Mouse (Mus musculus): ENCODE data around the gene Srebf2. TPM values are rescaled to one million over a fixed set of nuclear protein-coding genes. Genes with fewer than 3 reads are reported as not detected.

The Srebf2 gene
- polyA plus RNA-seq, 1 experiment from 2014 or later: 105 TPM

GRCm38 (mm10) chr15:82135372-82135771 lies 11.6 kb upstream of the Srebf2 start:
- DNase-seq (ENCODE audit: low spot score) (no peak), ATAC-seq (replicated peaks; ENCODE audit: insufficient number of reproducible peaks, low FRiP score, low TSS enrichment, low read depth) (no peak)
- H3K4me1 ChIP-seq (ENCODE audit: control insufficient read depth, insufficient read depth, low read length): no peaks in the 10 kb centered on the region
- no peak overlapping the region; the same call in 1 of the 2 replicates for H3K9ac ChIP-seq (replicated peaks; ENCODE audit: low read length)
- WGBS: 85% methylated on average over 4 of the region's 4 CpGs
- H3K9me3 ChIP-seq (replicated peaks; ENCODE audit: control insufficient read depth, low read length): no peaks in the 10 kb centered on the region
- no peak overlapping the region for H3K4me2 ChIP-seq (ENCODE audit: low read depth, low read length)
- no peak overlapping the region for H3K27ac ChIP-seq (replicated peaks; ENCODE audit: low read depth, low read length)
- H3K36me3 ChIP-seq (replicated peaks; ENCODE audit: control insufficient read depth, insufficient read depth, low read depth, low read length): no peaks in the 10 kb centered on the region
- no peaks in the 10 kb centered on the region for H3K27me3 ChIP-seq (ENCODE audit: control insufficient read depth, insufficient read depth, low read length)
- no peak overlapping the region for H3K4me3 ChIP-seq (ENCODE audit: low read depth, low read length)

DNA sequence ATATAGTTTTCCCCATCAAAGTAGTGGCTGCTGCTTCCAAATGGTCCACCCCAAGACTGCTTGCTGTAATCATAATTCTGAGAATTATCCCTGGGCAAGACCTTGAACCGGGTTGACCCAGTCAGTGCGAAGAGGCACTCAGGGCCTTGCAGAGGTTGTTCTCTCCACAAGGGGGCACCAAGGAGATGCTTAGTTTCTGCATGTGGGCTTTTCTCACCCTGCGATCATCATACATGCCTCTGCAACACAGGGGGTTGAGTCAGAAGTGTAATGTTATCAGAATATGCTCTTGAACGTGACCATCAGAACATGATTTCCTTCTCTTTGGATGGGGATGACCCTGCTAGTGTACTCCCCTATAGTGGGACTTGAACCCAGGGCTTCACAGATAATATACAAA lies 8.4 kb upstream of the Srebf2 start:
- DNase-seq (ENCODE audit: low spot score): peak; percentile 75
- no peak overlapping the region for H3K27ac ChIP-seq (replicated peaks; ENCODE audit: low read depth, low read length)
- H3K9ac ChIP-seq (replicated peaks; ENCODE audit: low read length): no peak overlapping the region
- H3K27me3 ChIP-seq (ENCODE audit: control insufficient read depth, insufficient read depth, low read length): no peaks in the 10 kb centered on the region
- H3K4me3 ChIP-seq (ENCODE audit: low read depth, low read length): no peak overlapping the region
- 58% methylated on average over 4 of the region's 4 CpGs for WGBS
- H3K36me3 ChIP-seq (replicated peaks; ENCODE audit: control insufficient read depth, insufficient read depth, low read depth, low read length): no peaks in the 10 kb centered on the region; the same call in 1 of the 2 replicates
- no peak overlapping the region for H3K4me2 ChIP-seq (ENCODE audit: low read depth, low read length)
- H3K4me1 ChIP-seq (ENCODE audit: control insufficient read depth, insufficient read depth, low read length): no peaks in the 10 kb centered on the region
- no peaks in the 10 kb centered on the region for H3K9me3 ChIP-seq (replicated peaks; ENCODE audit: control insufficient read depth, low read length)
- ATAC-seq (replicated peaks; ENCODE audit: insufficient number of reproducible peaks, low FRiP score, low TSS enrichment, low read depth): no peak

DNA sequence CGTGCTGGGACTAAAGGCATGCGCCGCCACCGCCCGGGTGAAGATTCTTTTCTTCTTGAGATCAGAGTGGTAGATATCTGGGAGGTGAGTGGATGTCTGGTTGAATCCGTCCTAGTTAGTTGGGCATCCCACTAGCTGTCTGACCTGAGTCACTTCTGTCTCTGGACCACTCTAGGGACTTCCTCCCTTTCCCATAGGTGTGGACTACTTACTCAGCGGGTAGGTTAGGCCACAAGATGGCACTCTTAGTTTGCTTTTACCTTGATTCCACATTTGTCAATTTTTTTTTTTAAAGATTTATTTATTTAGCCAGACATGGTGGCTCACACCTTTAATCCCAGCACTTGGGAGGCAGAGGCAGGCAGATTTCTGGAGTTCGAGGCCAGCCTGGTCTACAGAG lies 7.8 kb upstream of the Srebf2 start:
- Histone ChIP-seq H3K4me3 (ENCODE audit: low read depth, low read length) (no peak overlapping the region), H3K4me1 (ENCODE audit: control insufficient read depth, insufficient read depth, low read length) (no peaks in the 10 kb centered on the region), H3K36me3 (replicated peaks; ENCODE audit: control insufficient read depth, insufficient read depth, low read depth, low read length) (no peaks in the 10 kb centered on the region; the same call in 1 of the 2 replicates), H3K9me3 (replicated peaks; ENCODE audit: control insufficient read depth, low read length) (no peaks in the 10 kb centered on the region), H3K9ac (replicated peaks; ENCODE audit: low read length) (no peak overlapping the region), H3K4me2 (ENCODE audit: low read depth, low read length) (no peak overlapping the region), H3K27me3 (ENCODE audit: control insufficient read depth, insufficient read depth, low read length) (no peaks in the 10 kb centered on the region), H3K27ac (replicated peaks; ENCODE audit: low read depth, low read length) (no peak overlapping the region)
- no peak for DNase-seq (ENCODE audit: low spot score)
- WGBS: 85% methylated on average over 8 of the region's 8 CpGs
- no peak for ATAC-seq (replicated peaks; ENCODE audit: insufficient number of reproducible peaks, low FRiP score, low TSS enrichment, low read depth)

GRCm38 (mm10) chr15:82140355-82140754 lies 6.6 kb upstream of the Srebf2 start:
- Histone ChIP-seq H3K4me2 (ENCODE audit: low read depth, low read length) (no peak overlapping the region), H3K4me3 (ENCODE audit: low read depth, low read length) (no peak overlapping the region), H3K36me3 (replicated peaks; ENCODE audit: control insufficient read depth, insufficient read depth, low read depth, low read length) (no peaks in the 10 kb centered on the region; the same call in 1 of the 2 replicates), H3K9ac (replicated peaks; ENCODE audit: low read length) (no peak overlapping the region; the same call in 1 of the 2 replicates), H3K9me3 (replicated peaks; ENCODE audit: control insufficient read depth, low read length) (no peaks in the 10 kb centered on the region), H3K27ac (replicated peaks; ENCODE audit: low read depth, low read length) (no peak overlapping the region), H3K27me3 (ENCODE audit: control insufficient read depth, insufficient read depth, low read length) (no peaks in the 10 kb centered on the region), H3K4me1 (ENCODE audit: control insufficient read depth, insufficient read depth, low read length) (no peaks in the 10 kb centered on the region)
- 86% methylated on average over 3 of the region's 3 CpGs for WGBS
- no peak for ATAC-seq (replicated peaks; ENCODE audit: insufficient number of reproducible peaks, low FRiP score, low TSS enrichment, low read depth)
- no peak for DNase-seq (ENCODE audit: low spot score)

- 89% methylated on average over 5 of the region's 5 CpGs for WGBS
- no peak for ATAC-seq (replicated peaks; ENCODE audit: insufficient number of reproducible peaks, low FRiP score, low TSS enrichment, low read depth)
- no peak for DNase-seq (ENCODE audit: low spot score)
Measured at GRCm38 (mm10) chr15:82144157-82144556, 2.8 kb upstream of the Srebf2 start.

DNA sequence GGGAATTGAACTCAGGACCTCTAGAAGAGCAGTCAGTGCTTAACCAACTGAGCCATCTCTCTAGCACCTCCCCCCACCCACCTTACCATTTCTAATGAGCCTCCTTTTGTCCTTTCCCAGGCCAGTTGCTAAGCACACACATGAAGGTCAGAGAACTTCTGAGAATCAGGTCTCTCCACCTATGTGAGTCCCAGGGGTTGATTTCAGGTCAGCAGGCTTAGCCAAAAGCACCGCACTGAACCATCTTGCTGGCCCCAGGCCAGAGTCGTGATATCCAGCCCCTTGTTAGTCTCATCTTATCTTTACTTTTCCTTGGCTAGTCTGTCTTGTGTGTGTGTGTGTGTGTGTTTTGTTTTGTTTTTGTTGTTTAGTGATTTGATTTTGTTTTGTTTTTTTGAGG lies 1.6 kb upstream of the Srebf2 start:
- WGBS: 47% methylated on average over 2 of the region's 2 CpGs
- peak overlapping the region; percentile 81 for H3K27ac ChIP-seq (replicated peaks; ENCODE audit: low read depth, low read length)
- no peak overlapping the region for H3K4me2 ChIP-seq (ENCODE audit: low read depth, low read length)
- H3K9ac ChIP-seq (replicated peaks; ENCODE audit: low read length): no peak overlapping the region
- DNase-seq (ENCODE audit: low spot score) (no peak), ATAC-seq (replicated peaks; ENCODE audit: insufficient number of reproducible peaks, low FRiP score, low TSS enrichment, low read depth) (no peak)
- H3K9me3 ChIP-seq (replicated peaks; ENCODE audit: control insufficient read depth, low read length): no peaks in the 10 kb centered on the region
- H3K27me3 ChIP-seq (ENCODE audit: control insufficient read depth, insufficient read depth, low read length): no peaks in the 10 kb centered on the region
- no peaks in the 10 kb centered on the region; the same call in 1 of the 2 replicates for H3K36me3 ChIP-seq (replicated peaks; ENCODE audit: control insufficient read depth, insufficient read depth, low read depth, low read length)
- H3K4me1 ChIP-seq (ENCODE audit: control insufficient read depth, insufficient read depth, low read length): no peaks in the 10 kb centered on the region; the same call in 1 of the 2 replicates
- no peak overlapping the region for H3K4me3 ChIP-seq (ENCODE audit: low read depth, low read length)

More at GRCm38 (mm10) chr15:82144157-82144556, 2.8 kb upstream of the Srebf2 start:
- no peaks in the 10 kb centered on the region for H3K9me3 ChIP-seq (replicated peaks; ENCODE audit: control insufficient read depth, low read length)
- no peaks in the 10 kb centered on the region; the same call in 1 of the 2 replicates for H3K4me1 ChIP-seq (ENCODE audit: control insufficient read depth, insufficient read depth, low read length)
- 0 out of 2 replicates have a peak overlapping the region, but pooled peaks have one; percentile 19 for H3K9ac ChIP-seq (replicated peaks; ENCODE audit: low read length)
- no peak overlapping the region for H3K4me2 ChIP-seq (ENCODE audit: low read depth, low read length)
- H3K27ac ChIP-seq (replicated peaks; ENCODE audit: low read depth, low read length): no peak overlapping the region
- H3K4me3 ChIP-seq (ENCODE audit: low read depth, low read length): no peak overlapping the region
- H3K27me3 ChIP-seq (ENCODE audit: control insufficient read depth, insufficient read depth, low read length): no peaks in the 10 kb centered on the region
- no peaks in the 10 kb centered on the region; the same call in 1 of the 2 replicates for H3K36me3 ChIP-seq (replicated peaks; ENCODE audit: control insufficient read depth, insufficient read depth, low read depth, low read length)

DNA sequence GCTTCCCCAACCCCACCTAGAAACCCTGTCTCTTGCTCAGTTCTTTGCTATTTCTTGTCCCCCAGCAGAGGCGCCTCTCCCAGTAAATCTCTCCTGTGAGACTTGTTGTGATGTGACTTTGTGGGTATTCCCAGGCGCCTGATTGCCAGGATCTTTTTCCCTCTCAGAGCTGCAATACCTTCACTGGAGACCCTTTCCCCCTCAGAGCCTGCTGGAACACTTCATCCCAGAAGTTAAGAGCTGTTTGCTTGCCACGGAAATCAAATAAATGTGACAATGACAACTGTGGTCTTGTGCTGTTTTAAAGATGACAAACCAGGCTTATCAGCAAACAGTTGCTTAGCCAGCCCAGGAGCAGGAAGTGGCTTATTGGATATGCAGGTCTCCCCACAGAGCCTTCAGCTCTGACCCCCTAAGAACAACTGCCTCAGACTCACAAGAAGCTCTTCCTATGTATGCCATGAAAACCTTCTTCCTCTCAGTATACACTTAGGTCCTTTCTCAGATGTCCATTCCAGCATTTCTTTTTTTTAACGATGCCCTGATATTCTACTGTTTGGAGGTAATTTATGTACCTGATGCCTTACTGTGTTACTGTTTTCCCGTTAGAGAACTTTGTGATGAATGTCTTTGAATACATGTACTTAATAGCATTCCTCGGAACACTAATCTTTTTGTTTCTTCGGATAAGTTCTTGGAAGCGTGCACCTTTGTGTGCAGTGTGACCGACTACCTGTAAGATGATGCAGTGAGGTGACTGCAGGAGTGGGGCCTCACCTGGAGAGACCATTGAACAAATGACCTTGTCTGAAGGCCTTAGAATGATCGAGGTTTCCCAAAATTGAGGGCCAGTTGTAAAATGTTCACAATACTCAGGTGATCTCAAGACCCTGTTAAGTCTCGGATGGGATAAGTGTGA lies 871 bp upstream of the Srebf2 start:
- DNase-seq (ENCODE audit: low spot score): no peak
- H3K36me3 ChIP-seq (replicated peaks; ENCODE audit: control insufficient read depth, insufficient read depth, low read depth, low read length): no peaks in the 10 kb centered on the region; the same call in 1 of the 2 replicates
- H3K4me3 ChIP-seq (ENCODE audit: low read depth, low read length): no peak overlapping the region
- H3K27ac ChIP-seq (replicated peaks; ENCODE audit: low read depth, low read length): peak overlapping the region; percentile 81
- ATAC-seq (replicated peaks; ENCODE audit: insufficient number of reproducible peaks, low FRiP score, low TSS enrichment, low read depth): no peak
- no peaks in the 10 kb centered on the region for H3K27me3 ChIP-seq (ENCODE audit: control insufficient read depth, insufficient read depth, low read length)
- 18% methylated on average over 11 of the region's 11 CpGs for WGBS
- H3K4me1 ChIP-seq (ENCODE audit: control insufficient read depth, insufficient read depth, low read length): no peaks in the 10 kb centered on the region; the same call in 1 of the 2 replicates
- no peaks in the 10 kb centered on the region for H3K9me3 ChIP-seq (replicated peaks; ENCODE audit: control insufficient read depth, low read length)
- no peak overlapping the region for H3K4me2 ChIP-seq (ENCODE audit: low read depth, low read length)
- H3K9ac ChIP-seq (replicated peaks; ENCODE audit: low read length): no peak overlapping the region

- peak; percentile 1; the same call in 1 of the 2 replicates for ATAC-seq (replicated peaks; ENCODE audit: insufficient number of reproducible peaks, low FRiP score, low TSS enrichment, low read depth)
- Histone ChIP-seq H3K9me3 (replicated peaks; ENCODE audit: control insufficient read depth, low read length) (no peaks in the 10 kb centered on the region), H3K27ac (replicated peaks; ENCODE audit: low read depth, low read length) (peak overlapping the region; percentile 93), H3K4me3 (ENCODE audit: low read depth, low read length) (peak overlapping the region; percentile 85), H3K27me3 (ENCODE audit: control insufficient read depth, insufficient read depth, low read length) (no peaks in the 10 kb centered on the region), H3K9ac (replicated peaks; ENCODE audit: low read length) (peak overlapping the region; percentile 82), H3K4me2 (ENCODE audit: low read depth, low read length) (peak overlapping the region; percentile 76), H3K36me3 (replicated peaks; ENCODE audit: control insufficient read depth, insufficient read depth, low read depth, low read length) (no peaks in the 10 kb centered on the region), H3K4me1 (ENCODE audit: control insufficient read depth, insufficient read depth, low read length) (no peaks in the 10 kb centered on the region; the same call in 1 of the 2 replicates)
- WGBS: under 1% methylated on average over 39 of the region's 50 CpGs
- peak; percentile 73 for DNase-seq (ENCODE audit: low spot score)
Measured at GRCm38 (mm10) chr15:82147611-82148111, 680 bp downstream of the Srebf2 start.

Data from embryonic facial prominence, embryonic 11.5 days (tissue).